Mouse (Mus musculus) ES-CJ7 (cell line): Measurements from ENCODE around the gene Plxnb2.
A peak's percentile ranks its signal among the peaks of the same experiment; 100 is the strongest.

Source experiments
- DNase-seq: peaks from one replicate; pipeline ENCODE4 v3.0.0; 2011; ENCODE audit warnings: low read depth, low spot score

Plxnb2 gene

GRCm38 (mm10) chr15:89179630-89179964 is 991 bp downstream of the Plxnb2 start:
- DNase-seq = no peak

- DNase-seq = peak; percentile 95
Observed at GRCm38 (mm10) chr15:89178954-89179629, 1.5 kb downstream of the Plxnb2 start.

GRCm38 (mm10) chr15:89178260-89178860 is 2.2 kb downstream of the Plxnb2 start:
- no peak for DNase-seq

GRCm38 (mm10) chr15:89177576-89178259 is 2.9 kb downstream of the Plxnb2 start:
- peak; percentile 61 for DNase-seq

GRCm38 (mm10) chr15:89177121-89177520 is 3.5 kb downstream of the Plxnb2 start:
- DNase-seq = peak; percentile 89

- DNase-seq = peak; percentile 48
Observed at GRCm38 (mm10) chr15:89175411-89176155, 5.0 kb downstream of the Plxnb2 start.

GRCm38 (mm10) chr15:89174889-89175339 is 5.7 kb downstream of the Plxnb2 start:
- peak; percentile 57 for DNase-seq

GRCm38 (mm10) chr15:89173906-89174214 is 6.7 kb downstream of the Plxnb2 start:
- DNase-seq = peak; percentile 64

- DNase-seq = no peak
Observed at GRCm38 (mm10) chr15:89173024-89173905, 7.3 kb downstream of the Plxnb2 start.

GRCm38 (mm10) chr15:89172276-89172935 is 8.2 kb downstream of the Plxnb2 start:
- DNase-seq = no peak

GRCm38 (mm10) chr15:89171526-89172051 is 9.0 kb downstream of the Plxnb2 start:
- no peak for DNase-seq

GRCm38 (mm10) chr15:89170102-89170501 is 10.5 kb downstream of the Plxnb2 start:
- no peak for DNase-seq

- peak; percentile 89 for DNase-seq
Observed at GRCm38 (mm10) chr15:89169431-89169830, 11.2 kb downstream of the Plxnb2 start.

GRCm38 (mm10) chr15:89168922-89169321 is 11.7 kb downstream of the Plxnb2 start:
- no peak for DNase-seq

- no peak for DNase-seq
Observed at GRCm38 (mm10) chr15:89165478-89165877, 15.1 kb downstream of the Plxnb2 start.

- no peak for DNase-seq
Observed at GRCm38 (mm10) chr15:89161397-89161796, 19.2 kb downstream of the Plxnb2 start.

GRCm38 (mm10) chr15:89158516-89158915 is 22.1 kb downstream of the Plxnb2 start:
- DNase-seq = no peak

GRCm38 (mm10) chr15:89157954-89158353 is 22.6 kb downstream of the Plxnb2 start:
- DNase-seq = peak; percentile 94

- DNase-seq = peak; percentile 47
Observed at GRCm38 (mm10) chr15:89152312-89152711, 28.3 kb downstream of the Plxnb2 start.

- DNase-seq = peak; percentile 81
Observed at GRCm38 (mm10) chr15:89150041-89150390, 30.6 kb downstream of the Plxnb2 start.
